24 mouse cellular contexts compared by ENCODE assay signal in genomic region chr14:119986778-119987177, GRCm38 (mm10). TPM values are rescaled to one million over a fixed set of nuclear protein-coding genes. Genes with fewer than 3 reads are reported as not detected.
DNase-seq lines count a peak whose midpoint lies in the region; ATAC-seq lines count a peak whose summit lies in the region.
"Had no signal": no experiment of that assay in that cellular context is flagged by ENCODE, and none has a peak within 500 bp of the region (broad histone marks: within the 10 kb centered on the region; RNA-seq: fewer than 3 reads in every experiment).

No protein-coding gene starts in this region.

- no peaks in the 10 kb centered on the region for H3K9me3 ChIP-seq in heart, embryonic 11.5 days (replicated peaks; ENCODE audit: control insufficient read depth, low read length)
- peaks cover 4% of the 10 kb centered on the region; the same call in 1 of the 2 replicates for H3K9me3 ChIP-seq in kidney, embryonic 14.5 days (ENCODE audit: control insufficient read depth, low read length)
- H3K9me3 ChIP-seq in kidney, embryonic 16.5 days (ENCODE audit: low read length), result peaks cover 2% of the 10 kb centered on the region; the same call in 1 of the 2 replicates
- H3K9me3 ChIP-seq in hindbrain, embryonic 16.5 days (ENCODE audit: control insufficient read depth, low read length), result no peaks in the 10 kb centered on the region
- H3K9me3 ChIP-seq: forebrain, embryonic 15.5 days had no signal

- no peak overlapping the region for H3K9ac ChIP-seq in heart, embryonic 11.5 days (ENCODE audit: low read depth, low read length)
- H3K9ac ChIP-seq in kidney, embryonic 14.5 days (ENCODE audit: low read depth, low read length), result no peak overlapping the region
- peak overlapping the region; percentile 17; the same call in 1 of the 2 replicates for H3K9ac ChIP-seq in kidney, embryonic 16.5 days (replicated peaks; ENCODE audit: low read length)
- no peak overlapping the region for H3K9ac ChIP-seq in hindbrain, embryonic 16.5 days (ENCODE audit: low read depth, low read length)
- H3K9ac ChIP-seq: forebrain, embryonic 13.5 days; forebrain, embryonic 15.5 days; forebrain, postnatal 0 days had no signal

- no peaks in the 10 kb centered on the region for H3K27me3 ChIP-seq in heart, embryonic 11.5 days (ENCODE audit: control insufficient read depth, insufficient read depth, low read length)
- H3K27me3 ChIP-seq in kidney, embryonic 14.5 days (ENCODE audit: control insufficient read depth, insufficient read depth, low read length), result no peaks in the 10 kb centered on the region
- H3K27me3 ChIP-seq in kidney, embryonic 16.5 days (ENCODE audit: insufficient read depth, low read length), result no peaks in the 10 kb centered on the region
- H3K27me3 ChIP-seq in hindbrain, embryonic 16.5 days (replicated peaks; ENCODE audit: control insufficient read depth, insufficient read depth, low read length), result no peaks in the 10 kb centered on the region
- H3K27me3 ChIP-seq: forebrain, embryonic 13.5 days; forebrain, embryonic 15.5 days had no signal

- peak; percentile 30 for DNase-seq in heart, adult 11 months
- DNase-seq in kidney, adult 8-10 months, result no peak
- DNase-seq in kidney, adult 18-20 months, result no peak
- peak; percentile 21 for DNase-seq in R1 (ENCODE audit: low read depth, low spot score)
- DNase-seq: adrenal gland, adult 8-10 months; adrenal gland, postnatal 14 days; adrenal gland, postnatal 36 days; cerebellum, adult 11-12 months; cerebellum, adult 2 months; cerebellum, adult 9-10 months; cerebellum, postnatal 10 days; cerebellum, postnatal 25 days; forebrain, postnatal 0 days had no signal

- no peaks in the 10 kb centered on the region for H3K4me1 ChIP-seq in heart, embryonic 11.5 days (ENCODE audit: control insufficient read depth, insufficient read depth, low read length)
- peaks cover 22% of the 10 kb centered on the region for H3K4me1 ChIP-seq in kidney, embryonic 14.5 days (ENCODE audit: control insufficient read depth, insufficient read depth, low read length)
- peaks cover 32% of the 10 kb centered on the region for H3K4me1 ChIP-seq in kidney, embryonic 16.5 days (ENCODE audit: insufficient read depth, low read length)
- no peaks in the 10 kb centered on the region for H3K4me1 ChIP-seq in hindbrain, embryonic 16.5 days (ENCODE audit: control insufficient read depth, insufficient read depth, low read depth, low read length)
- H3K4me1 ChIP-seq: forebrain, embryonic 13.5 days; forebrain, embryonic 15.5 days had no signal

- no peak for ATAC-seq in heart, embryonic 11.5 days (replicated peaks; ENCODE audit: insufficient number of reproducible peaks, low FRiP score, low TSS enrichment)
- ATAC-seq in kidney, embryonic 14.5 days (ENCODE audit: low FRiP score, low TSS enrichment), result peak; percentile 90
- peak; percentile 88 for ATAC-seq in kidney, embryonic 16.5 days (ENCODE audit: low FRiP score, low TSS enrichment)
- ATAC-seq in hindbrain, embryonic 16.5 days, result no peak
- ATAC-seq: activated CD4-positive, CD25-positive, alpha-beta regulatory T cell, adult 4 months; forebrain, embryonic 13.5 days; forebrain, embryonic 15.5 days; forebrain, postnatal 0 days had no signal

- 82% methylated on average over 6 of the region's 6 CpGs for WGBS in heart, embryonic 11.5 days (ENCODE audit: insufficient replicate concordance)
- 46% methylated on average over 6 of the region's 6 CpGs for WGBS in kidney, embryonic 14.5 days
- WGBS in kidney, embryonic 16.5 days, result 37% methylated on average over 6 of the region's 6 CpGs
- 86% methylated on average over 6 of the region's 6 CpGs for WGBS in hindbrain, embryonic 16.5 days

- no peaks in the 10 kb centered on the region for H3K36me3 ChIP-seq in heart, embryonic 11.5 days (ENCODE audit: control insufficient read depth, insufficient read depth, low read length)
- H3K36me3 ChIP-seq in kidney, embryonic 14.5 days (ENCODE audit: control insufficient read depth, insufficient read depth, low read length), result no peaks in the 10 kb centered on the region
- no peaks in the 10 kb centered on the region for H3K36me3 ChIP-seq in kidney, embryonic 16.5 days (ENCODE audit: insufficient read depth, low read length)
- no peaks in the 10 kb centered on the region for H3K36me3 ChIP-seq in hindbrain, embryonic 16.5 days (ENCODE audit: control insufficient read depth, insufficient read depth, low read length)
- H3K36me3 ChIP-seq: forebrain, embryonic 15.5 days had no signal

- no peak overlapping the region for H3K27ac ChIP-seq in heart, embryonic 11.5 days (ENCODE audit: low read depth, low read length)
- peak overlapping the region; percentile 68 for H3K27ac ChIP-seq in kidney, embryonic 14.5 days (ENCODE audit: low read depth, low read length)
- H3K27ac ChIP-seq in kidney, embryonic 16.5 days (ENCODE audit: low read length), result peak overlapping the region; percentile 92
- no peak overlapping the region for H3K27ac ChIP-seq in hindbrain, embryonic 16.5 days (ENCODE audit: low read depth, low read length)
- H3K27ac ChIP-seq: forebrain, embryonic 13.5 days; forebrain, embryonic 15.5 days had no signal

- no peak overlapping the region for H3K4me2 ChIP-seq in heart, embryonic 11.5 days
- no peak overlapping the region for H3K4me2 ChIP-seq in kidney, embryonic 14.5 days (replicated peaks; ENCODE audit: low read depth, low read length)
- 0 out of 2 replicates have a peak overlapping the region, but pooled peaks have one; percentile 14 for H3K4me2 ChIP-seq in kidney, embryonic 16.5 days (replicated peaks; ENCODE audit: low read depth, low read length)
- H3K4me2 ChIP-seq in hindbrain, embryonic 16.5 days (ENCODE audit: low read length), result no peak overlapping the region
- H3K4me2 ChIP-seq: forebrain, embryonic 13.5 days; forebrain, embryonic 15.5 days had no signal

- H3K4me3 ChIP-seq in heart, embryonic 11.5 days (ENCODE audit: low read depth, low read length), result no peak overlapping the region
- no peak overlapping the region for H3K4me3 ChIP-seq in kidney, embryonic 14.5 days (ENCODE audit: low read length)
- H3K4me3 ChIP-seq in kidney, embryonic 16.5 days (ENCODE audit: low read length), result no peak overlapping the region
- no peak overlapping the region for H3K4me3 ChIP-seq in hindbrain, embryonic 16.5 days (ENCODE audit: low read length)
- H3K4me3 ChIP-seq: forebrain, embryonic 13.5 days; forebrain, embryonic 15.5 days had no signal

RNA-seq across cellular contexts. Expression of gene Oxgr1, which starts 55.5 kb away (rescaled TPM):
- polyA plus RNA-seq in heart, embryonic 11.5 days (2014; fragmentation: Nextera tagmentation; extraction: Ambion mirVana), result not detected in 2 replicates
- 0.20 and 0.66 TPM in 2 replicates for polyA plus RNA-seq in kidney, embryonic 14.5 days (2014; fragmentation: Nextera tagmentation; extraction: Ambion mirVana)
- polyA plus RNA-seq in kidney, embryonic 16.5 days (2015; fragmentation: Nextera tagmentation; extraction: Ambion mirVana), result 1.6 and 2.3 TPM in 2 replicates
- polyA plus RNA-seq in hindbrain, embryonic 16.5 days (2015; fragmentation: Nextera tagmentation; extraction: Ambion mirVana), result 0.04 TPM in 1 of 2 replicates, not detected in the other
- polyA plus RNA-seq: activated CD4-positive, CD25-positive, alpha-beta regulatory T cell, adult 4 months; C2C12; embryonic facial prominence, embryonic 11.5 days; embryonic facial prominence, embryonic 14.5 days; forebrain, embryonic 11.5 days; forebrain, embryonic 13.5 days; forebrain, embryonic 15.5 days had no signal

Comparison
In these comparisons a context has a peak if more than half of its experiments do, and no peak if none do; other contexts are left out.
1. DNase-seq: peak in heart, adult 11 months (single experiment) and R1 (single experiment); none in kidney, adult 8-10 months (0 of 2) and kidney, adult 18-20 months (single experiment).
2. ATAC-seq: peak in kidney, embryonic 14.5 days (single experiment) and kidney, embryonic 16.5 days (single experiment); none in heart, embryonic 11.5 days (single experiment) and hindbrain, embryonic 16.5 days (single experiment).
3. H3K27ac ChIP-seq: peak in kidney, embryonic 14.5 days (single experiment) and kidney, embryonic 16.5 days (single experiment); none in heart, embryonic 11.5 days (single experiment) and hindbrain, embryonic 16.5 days (single experiment).